Comparison of ENCODE assay signal across 9 mouse cellular contexts in the genomic region with DNA sequence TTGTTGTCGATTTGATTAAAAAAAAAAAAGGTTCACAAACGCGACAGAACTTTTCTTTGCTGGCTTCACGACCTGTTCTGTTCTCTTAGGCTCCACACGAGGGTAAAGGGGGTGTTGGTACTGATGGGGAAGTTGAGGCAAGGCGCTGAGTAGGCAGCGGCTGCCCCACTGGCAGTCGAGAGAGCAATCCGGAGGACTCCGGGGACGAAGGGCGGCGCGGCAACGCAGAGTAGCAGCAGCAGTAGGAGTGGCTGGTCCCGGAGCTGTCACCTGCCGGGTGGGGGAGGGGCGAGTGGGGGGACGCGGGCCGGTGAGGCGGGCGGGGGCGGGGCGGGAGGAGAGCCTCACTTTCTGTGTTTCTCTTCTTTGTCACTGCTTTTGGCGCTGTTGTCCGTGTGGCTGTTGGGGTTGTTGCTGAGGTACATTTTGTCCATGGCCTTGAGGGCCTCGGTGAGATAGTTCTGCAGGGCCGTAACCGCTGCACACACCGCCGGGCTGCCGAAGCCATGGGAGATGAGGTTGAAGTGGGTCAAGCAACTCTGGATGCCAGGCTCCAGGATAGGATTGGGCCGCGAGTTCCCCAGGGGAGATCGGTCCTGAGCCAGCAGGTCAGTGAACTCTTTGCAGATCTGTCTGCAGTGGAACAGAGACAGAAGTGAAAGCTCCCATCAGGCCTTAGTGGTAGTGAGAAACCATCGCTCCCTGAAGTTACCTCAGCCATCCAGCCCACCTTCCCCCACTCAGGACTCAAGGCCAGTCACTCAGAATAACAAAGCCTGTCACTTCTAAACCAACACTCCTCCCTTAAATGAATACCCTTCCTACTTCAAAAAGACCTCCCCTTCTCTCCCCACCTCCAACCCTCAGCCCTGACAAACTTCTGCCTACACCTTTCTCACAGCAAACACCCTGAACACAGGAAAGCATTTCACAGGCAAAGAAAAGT. TPM values are rescaled to one million over a fixed set of nuclear protein-coding genes. Genes with fewer than 3 reads are reported as not detected.
DNase-seq lines count a peak whose midpoint lies in the region; ATAC-seq and TF ChIP-seq lines count a peak whose summit lies in the region.
"Had no signal": no experiment of that assay in that cellular context is flagged by ENCODE, and none has a peak within 500 bp of the region (broad histone marks: within the 10 kb centered on the region; RNA-seq: fewer than 3 reads in every experiment).

No protein-coding gene starts in this region.

- no peak overlapping the region for H3K9ac ChIP-seq in forebrain, embryonic 11.5 days (ENCODE audit: low read length)
- no peak overlapping the region for H3K9ac ChIP-seq in forebrain, postnatal 0 days
- no peak overlapping the region for H3K9ac ChIP-seq in lung, postnatal 0 days (replicated peaks; ENCODE audit: low read depth)
- H3K9ac ChIP-seq in neural tube, embryonic 13.5 days: peak overlapping the region; percentile 41; the same call in 1 of the 2 replicates

- no peak overlapping the region for H3K27ac ChIP-seq in forebrain, embryonic 11.5 days (ENCODE audit: low read depth, low read length)
- no peak overlapping the region for H3K27ac ChIP-seq in forebrain, postnatal 0 days (ENCODE audit: low read depth, low read length)
- H3K27ac ChIP-seq in lung, postnatal 0 days (ENCODE audit: low read length): no peak overlapping the region
- H3K27ac ChIP-seq in neural tube, embryonic 13.5 days (replicated peaks): no peak overlapping the region

- TF ChIP-seq EP300 in lung, postnatal 0 days (IDR thresholded peaks at IDR 0.05): no peak

- peaks cover 2% of the 10 kb centered on the region; the same call in 1 of the 2 replicates for H3K4me1 ChIP-seq in forebrain, embryonic 11.5 days (replicated peaks; ENCODE audit: control insufficient read depth, insufficient read depth, low read length)
- 0 out of 2 replicates have a peak, but pooled peaks cover under 1% of the 10 kb centered on the region for H3K4me1 ChIP-seq in forebrain, postnatal 0 days (ENCODE audit: insufficient read depth)
- H3K4me1 ChIP-seq in lung, postnatal 0 days (ENCODE audit: insufficient read depth, low read depth, low read length): no peaks in the 10 kb centered on the region; the same call in 1 of the 2 replicates
- peaks cover 47% of the 10 kb centered on the region for H3K4me1 ChIP-seq in neural tube, embryonic 13.5 days (replicated peaks)

- ATAC-seq in forebrain, embryonic 11.5 days (replicated peaks; ENCODE audit: low FRiP score): no peak
- no peak for ATAC-seq in forebrain, postnatal 0 days
- no peak for ATAC-seq in lung, postnatal 0 days
- ATAC-seq in neural tube, embryonic 13.5 days (ENCODE audit: low read depth): no peak

- H3K36me3 ChIP-seq in forebrain, embryonic 11.5 days (ENCODE audit: control insufficient read depth, insufficient read depth, low read length): no peaks in the 10 kb centered on the region
- no peaks in the 10 kb centered on the region for H3K36me3 ChIP-seq in forebrain, postnatal 0 days (ENCODE audit: insufficient read depth)
- no peaks in the 10 kb centered on the region for H3K36me3 ChIP-seq in lung, postnatal 0 days (ENCODE audit: insufficient read depth, low read length)
- H3K36me3 ChIP-seq in neural tube, embryonic 13.5 days: no peaks in the 10 kb centered on the region

- no peak for TF ChIP-seq CTCF in forebrain, postnatal 0 days (IDR thresholded peaks at IDR 0.05; ENCODE audit: low read depth)
- TF ChIP-seq CTCF in lung, postnatal 0 days (IDR thresholded peaks at IDR 0.05): no peak

- H3K27me3 ChIP-seq in forebrain, embryonic 11.5 days (ENCODE audit: control insufficient read depth, insufficient read depth, low read length): peaks cover 82% of the 10 kb centered on the region
- peaks cover 88% of the 10 kb centered on the region for H3K27me3 ChIP-seq in forebrain, postnatal 0 days (ENCODE audit: insufficient read depth, low read length)
- H3K27me3 ChIP-seq in lung, postnatal 0 days (replicated peaks; ENCODE audit: insufficient read depth, low read length): peaks cover 85% of the 10 kb centered on the region
- H3K27me3 ChIP-seq in neural tube, embryonic 13.5 days: peaks cover 95% of the 10 kb centered on the region

- peak; percentile 66 for DNase-seq in forebrain, embryonic 11.5 days (ENCODE audit: low spot score)
- DNase-seq in forebrain, postnatal 0 days: no peak
- DNase-seq in lung, postnatal 0 days (ENCODE audit: low spot score): no peak
- no peak for DNase-seq in lung, adult 18-20 months
- peak; percentile 42 for DNase-seq in induced T-regulatory cell, adult 2 months (ENCODE audit: low read depth)
- DNase-seq in right cerebral cortex, adult 18-20 months: no peak
- DNase-seq in urinary bladder, adult 2 months (ENCODE audit: low spot score): no peak
- DNase-seq: cerebellum, adult 8-10 months had no signal

- H3K9me3 ChIP-seq in forebrain, embryonic 11.5 days (ENCODE audit: control insufficient read depth, low read length): no peaks in the 10 kb centered on the region
- no peaks in the 10 kb centered on the region for H3K9me3 ChIP-seq in forebrain, postnatal 0 days (ENCODE audit: low read length)
- H3K9me3 ChIP-seq in lung, postnatal 0 days (ENCODE audit: low read length): no peaks in the 10 kb centered on the region
- no peaks in the 10 kb centered on the region for H3K9me3 ChIP-seq in neural tube, embryonic 13.5 days

- no peak overlapping the region for H3K4me3 ChIP-seq in forebrain, embryonic 11.5 days (ENCODE audit: low read depth, low read length)
- no peak overlapping the region for H3K4me3 ChIP-seq in forebrain, postnatal 0 days (ENCODE audit: low read depth, low read length)
- no peak overlapping the region for H3K4me3 ChIP-seq in lung, postnatal 0 days (ENCODE audit: low read depth, low read length)
- no peak overlapping the region for H3K4me3 ChIP-seq in neural tube, embryonic 13.5 days

- 8% methylated on average over 29 of the region's 37 CpGs for whole genome bisulfite sequencing in forebrain, embryonic 11.5 days
- 9% methylated on average over 34 of the region's 37 CpGs for WGBS in forebrain, postnatal 0 days
- 10% methylated on average over 32 of the region's 37 CpGs for WGBS in lung, postnatal 0 days
- 4% methylated on average over 36 of the region's 37 CpGs for WGBS in neural tube, embryonic 13.5 days

- no peak overlapping the region for H3K4me2 ChIP-seq in forebrain, embryonic 11.5 days (ENCODE audit: low read depth, low read length, severe bottlenecking)
- H3K4me2 ChIP-seq in forebrain, postnatal 0 days (ENCODE audit: low read depth): no peak overlapping the region
- H3K4me2 ChIP-seq in lung, postnatal 0 days (replicated peaks; ENCODE audit: low read depth, low read length): peak overlapping the region; percentile 14; the same call in 1 of the 2 replicates
- peak overlapping the region; percentile 31 for H3K4me2 ChIP-seq in neural tube, embryonic 13.5 days

RNA-seq across cellular contexts. Expression of gene Tfap2a, which starts 21.1 kb away (rescaled TPM):
- polyA plus RNA-seq in forebrain, embryonic 11.5 days (2014; fragmentation: Nextera tagmentation; extraction: Ambion mirVana): 3.3 and 3.6 TPM in 2 replicates
- total RNA-seq in forebrain, postnatal 0 days (2014; rRNA removed): 0.38 TPM in 1 of 2 replicates, not detected in the other
- 0.18 and 0.28 TPM in 2 replicates for polyA plus RNA-seq in forebrain, postnatal 0 days (2015; fragmentation: Nextera tagmentation; extraction: Ambion mirVana)
- 0.05 and 0.16 TPM in 2 replicates for polyA plus RNA-seq in lung, postnatal 0 days (2015; fragmentation: Nextera tagmentation; extraction: Ambion mirVana)
- polyA plus RNA-seq in neural tube, embryonic 13.5 days (2015; fragmentation: Nextera tagmentation; extraction: Ambion mirVana): 11.6 and 13.7 TPM in 2 replicates
- polyA plus RNA-seq in urinary bladder, adult 2 months (2012; rRNA removed): 0.74 and 0.84 TPM in 2 replicates

Comparison
In these comparisons a context has a peak if more than half of its experiments do, and no peak if none do; other contexts are left out.
1. DNase-seq: peak in forebrain, embryonic 11.5 days (single experiment) and induced T-regulatory cell, adult 2 months (single experiment); none in forebrain, postnatal 0 days (single experiment), lung, postnatal 0 days (single experiment), lung, adult 18-20 months (0 of 2), right cerebral cortex, adult 18-20 months (single experiment) and urinary bladder, adult 2 months (single experiment).
2. H3K4me2 ChIP-seq: peak in lung, postnatal 0 days (single experiment) and neural tube, embryonic 13.5 days (single experiment); none in forebrain, embryonic 11.5 days (single experiment) and forebrain, postnatal 0 days (single experiment).